Mouse (Mus musculus): ENCODE results near the gene Kif5a.

GRCm38 (mm10) chr10:127258489-127258888 lies 4.7 kb downstream of the Kif5a start:
- TF ChIP-seq ZC3H11A (IDR thresholded peaks at IDR 0.05; ENCODE audit: borderline replicate concordance, low read depth, low read length) (no peak), HCFC1 (IDR thresholded peaks at IDR 0.05; ENCODE audit: borderline replicate concordance, insufficient read depth, low read length) (no peak)

Measured in ES-E14 (cell line).